Mouse (Mus musculus): ENCODE results near the gene Ahnak. TPM values are rescaled to one million over a fixed set of nuclear protein-coding genes. Genes with fewer than 3 reads are reported as not detected.
"Not testable (repeated sequence)": the region's sequence is repeated elsewhere in the genome, so short reads cannot be mapped to it uniquely, and the experiment has no call there.

Ahnak gene
- polyA plus RNA-seq, 1 experiment from 2014 or later: 4.9 TPM

DNA sequence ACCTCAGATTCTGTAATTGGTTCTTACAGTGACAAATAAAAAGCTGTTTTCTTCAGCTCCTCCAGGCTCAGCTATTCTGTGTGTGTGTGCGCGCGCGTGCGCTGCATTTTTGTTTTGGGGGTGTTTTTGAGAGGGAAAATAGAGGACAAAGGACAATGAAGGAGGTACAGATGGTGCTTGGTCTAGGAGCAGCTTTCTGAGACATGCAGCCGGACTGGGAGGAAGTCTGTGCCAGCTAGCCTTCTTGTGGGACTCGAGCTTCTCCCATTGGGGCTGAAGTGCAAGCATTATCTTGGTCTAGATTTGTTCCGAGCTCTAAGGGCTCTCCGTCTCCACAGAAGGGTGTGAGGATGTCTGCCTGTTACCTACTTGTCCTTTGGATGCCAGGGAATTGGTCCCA is 36.8 kb upstream of the Ahnak start:
- H3K4me1 ChIP-seq (replicated peaks): peaks cover 38% of the 10 kb centered on the region
- 76% methylated on average over 9 of the region's 9 CpGs for WGBS
- H3K27me3 ChIP-seq: no peaks in the 10 kb centered on the region
- peaks cover 73% of the 10 kb centered on the region for H3K36me3 ChIP-seq
- no peaks in the 10 kb centered on the region for H3K9me3 ChIP-seq
- H3K4me3 ChIP-seq (replicated peaks): peak overlapping the region; percentile 77; the same call in 1 of the 2 replicates
- H3K9ac ChIP-seq (replicated peaks): peak overlapping the region; percentile 70
- ATAC-seq: no peak
- peak overlapping the region; percentile 95 for H3K27ac ChIP-seq
- H3K4me2 ChIP-seq (replicated peaks): peak overlapping the region; percentile 89; the same call in 1 of the 2 replicates

DNA sequence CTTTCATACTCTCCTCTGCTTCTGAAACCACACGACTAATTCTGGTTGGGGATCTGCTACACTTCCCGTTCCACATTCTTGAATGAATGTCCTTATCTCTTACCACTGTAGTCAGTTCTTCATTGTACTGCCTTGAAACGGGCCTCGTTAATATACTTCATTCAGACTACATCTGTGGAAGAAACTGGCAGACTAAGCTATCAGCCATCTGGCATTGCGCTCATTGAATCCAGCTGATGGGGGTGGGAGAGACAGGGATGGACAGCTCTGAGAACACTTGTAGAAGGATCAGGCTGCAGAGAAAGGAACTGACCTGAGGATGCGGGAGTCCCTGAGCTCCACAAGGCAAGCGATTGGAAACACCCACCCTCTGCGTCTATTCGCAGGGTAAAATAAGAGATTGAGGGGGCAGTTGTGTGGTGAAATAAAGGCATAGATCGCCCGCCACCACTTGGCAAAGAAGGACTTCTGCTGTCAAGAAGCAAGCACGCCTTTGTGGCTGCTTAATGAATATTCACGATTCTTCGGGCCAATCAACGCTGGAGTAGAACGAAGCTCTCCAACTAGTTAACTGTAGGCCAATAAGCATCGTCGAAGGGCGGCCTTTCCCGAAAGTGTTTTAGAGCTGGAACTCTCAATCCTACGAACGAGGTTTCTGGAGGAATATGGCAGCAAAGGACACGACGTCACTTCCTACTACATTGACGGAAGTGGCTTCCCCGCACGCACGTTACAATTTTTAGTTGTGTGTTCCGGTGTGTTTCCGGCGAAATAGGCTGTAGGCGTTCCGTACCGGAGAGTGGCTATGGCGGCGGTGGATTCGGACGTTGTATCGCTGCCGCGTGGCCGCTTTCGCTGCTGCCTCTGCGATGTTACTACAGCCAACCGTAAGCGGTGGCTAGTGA is 35.7 kb upstream of the Ahnak start, which contains the start of gene Tut1:
TSS of gene Tut1 (plus strand) at position 713 of the 905 bp plus-strand sequence.
- whole genome bisulfite sequencing: 2% methylated on average over 46 of the region's 46 CpGs
- Histone ChIP-seq H3K27me3 (no peaks in the 10 kb centered on the region), H3K9me3 (no peaks in the 10 kb centered on the region), H3K9ac (replicated peaks) (peak within 1 kb of the TSS; percentile 75), H3K27ac (peak within 1 kb of the TSS; percentile 95), H3K36me3 (peaks cover 69% of the 10 kb centered on the region), H3K4me1 (replicated peaks) (peaks cover 38% of the 10 kb centered on the region), H3K4me2 (replicated peaks) (peak within 1 kb of the TSS; percentile 89), H3K4me3 (replicated peaks) (peak within 1 kb of the TSS; percentile 77)
- ATAC-seq: peak; percentile 97

GRCm38 (mm10) chr19:8954171-8954570 is 34.9 kb upstream of the Ahnak start:
- Histone ChIP-seq H3K9me3 (no peaks in the 10 kb centered on the region), H3K4me3 (replicated peaks) (peak overlapping the region; percentile 77), H3K36me3 (peaks cover 67% of the 10 kb centered on the region), H3K9ac (replicated peaks) (peak overlapping the region; percentile 75), H3K4me1 (replicated peaks) (peaks cover 38% of the 10 kb centered on the region), H3K27me3 (no peaks in the 10 kb centered on the region), H3K4me2 (replicated peaks) (peak overlapping the region; percentile 89), H3K27ac (peak overlapping the region; percentile 74)
- ATAC-seq: no peak
- WGBS: 11% methylated on average over 9 of the region's 9 CpGs

DNA sequence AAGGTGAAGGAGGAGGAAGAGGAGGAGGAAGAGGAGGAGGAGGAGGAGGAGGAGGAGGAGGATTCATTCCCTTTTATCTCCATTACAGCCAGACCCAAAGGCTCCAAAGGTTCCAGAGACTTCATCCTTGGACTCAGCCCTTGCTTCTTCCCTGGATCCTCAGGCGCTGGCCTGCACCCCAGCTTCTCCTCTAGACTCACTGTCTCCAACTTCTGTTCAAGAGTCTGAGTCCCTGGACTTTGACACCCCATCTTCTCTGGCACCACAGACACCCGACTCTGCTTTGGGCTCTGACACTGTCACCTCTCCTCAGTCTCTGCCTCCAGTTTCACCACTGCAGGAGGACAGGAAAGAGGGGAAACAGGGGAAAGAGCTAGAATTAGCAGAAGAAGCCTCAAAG is 26.8 kb upstream of the Ahnak start:
- ATAC-seq: no peak
- no peak overlapping the region for H3K27ac ChIP-seq
- H3K4me1 ChIP-seq (replicated peaks): peaks cover 14% of the 10 kb centered on the region
- H3K4me3 ChIP-seq (replicated peaks): no peak overlapping the region
- WGBS: 89% methylated on average over 2 of the region's 2 CpGs
- H3K9ac ChIP-seq (replicated peaks): no peak overlapping the region
- peaks cover 81% of the 10 kb centered on the region for H3K36me3 ChIP-seq
- no peaks in the 10 kb centered on the region for H3K9me3 ChIP-seq
- no peaks in the 10 kb centered on the region for H3K27me3 ChIP-seq
- no peak overlapping the region for H3K4me2 ChIP-seq (replicated peaks)

GRCm38 (mm10) chr19:8965075-8965474 is 24.0 kb upstream of the Ahnak start:
- H3K27ac ChIP-seq: no peak overlapping the region
- no peaks in the 10 kb centered on the region for H3K9me3 ChIP-seq
- peaks cover 27% of the 10 kb centered on the region for H3K4me1 ChIP-seq (replicated peaks)
- 87% methylated on average over 11 of the region's 11 CpGs for WGBS
- no peaks in the 10 kb centered on the region for H3K27me3 ChIP-seq
- H3K4me3 ChIP-seq (replicated peaks): no peak overlapping the region
- H3K36me3 ChIP-seq: peaks cover 71% of the 10 kb centered on the region
- H3K4me2 ChIP-seq (replicated peaks): no peak overlapping the region
- ATAC-seq: no peak
- H3K9ac ChIP-seq (replicated peaks): no peak overlapping the region

- peak overlapping the region; percentile 53; the same call in 1 of the 2 replicates for H3K9ac ChIP-seq (replicated peaks)
- H3K4me3 ChIP-seq (replicated peaks): peak overlapping the region; percentile 83
- 80% methylated on average over 8 of the region's 8 CpGs for WGBS
These were observed 23.3 kb upstream of the Ahnak start for GRCm38 (mm10) chr19:8965771-8966170.

GRCm38 (mm10) chr19:8966198-8966589 is 22.9 kb upstream of the Ahnak start:
- WGBS: 54% methylated on average over 5 of the region's 5 CpGs
- peaks cover 71% of the 10 kb centered on the region for H3K36me3 ChIP-seq
- peak overlapping the region; percentile 83 for H3K4me3 ChIP-seq (replicated peaks)
- peak overlapping the region; percentile 72 for H3K27ac ChIP-seq
- H3K27me3 ChIP-seq: no peaks in the 10 kb centered on the region
- no peaks in the 10 kb centered on the region for H3K9me3 ChIP-seq
- peaks cover 27% of the 10 kb centered on the region for H3K4me1 ChIP-seq (replicated peaks)
- no peak for ATAC-seq
- H3K4me2 ChIP-seq (replicated peaks): peak overlapping the region; percentile 95
- H3K9ac ChIP-seq (replicated peaks): peak overlapping the region; percentile 53

More at GRCm38 (mm10) chr19:8965771-8966170, 23.3 kb upstream of the Ahnak start:
- H3K4me1 ChIP-seq (replicated peaks): peaks cover 27% of the 10 kb centered on the region
- peaks cover 71% of the 10 kb centered on the region for H3K36me3 ChIP-seq
- ATAC-seq: no peak
- no peaks in the 10 kb centered on the region for H3K9me3 ChIP-seq
- peak overlapping the region; percentile 95 for H3K4me2 ChIP-seq (replicated peaks)
- H3K27me3 ChIP-seq: no peaks in the 10 kb centered on the region
- peak overlapping the region; percentile 72; the same call in 1 of the 2 replicates for H3K27ac ChIP-seq

GRCm38 (mm10) chr19:8966590-8967372 is 22.3 kb upstream of the Ahnak start, which contains the start of gene Eef1g:
Gene Eef1g (plus strand): TSS chr19:8967041.
- peak; percentile 99 for ATAC-seq
- H3K9me3 ChIP-seq: no peaks in the 10 kb centered on the region
- H3K4me1 ChIP-seq (replicated peaks): peaks cover 27% of the 10 kb centered on the region
- H3K4me3 ChIP-seq (replicated peaks): peak within 1 kb of the TSS; percentile 83
- H3K9ac ChIP-seq (replicated peaks): peak within 1 kb of the TSS; percentile 94
- WGBS: under 1% methylated on average over 52 of the region's 52 CpGs
- peak within 1 kb of the TSS; percentile 79 for H3K27ac ChIP-seq
- H3K27me3 ChIP-seq: no peaks in the 10 kb centered on the region
- H3K4me2 ChIP-seq (replicated peaks): peak within 1 kb of the TSS; percentile 95
- peaks cover 71% of the 10 kb centered on the region for H3K36me3 ChIP-seq

GRCm38 (mm10) chr19:8967373-8967743 is 21.7 kb upstream of the Ahnak start:
- peak overlapping the region; percentile 94 for H3K9ac ChIP-seq (replicated peaks)
- H3K9me3 ChIP-seq: no peaks in the 10 kb centered on the region
- H3K4me1 ChIP-seq (replicated peaks): peaks cover 27% of the 10 kb centered on the region
- peaks cover 72% of the 10 kb centered on the region for H3K36me3 ChIP-seq
- ATAC-seq: peak; percentile 7
- H3K4me3 ChIP-seq (replicated peaks): peak overlapping the region; percentile 83
- H3K27me3 ChIP-seq: no peaks in the 10 kb centered on the region
- WGBS: 0% methylated on average over 8 of the region's 8 CpGs
- peak overlapping the region; percentile 95 for H3K4me2 ChIP-seq (replicated peaks)
- peak overlapping the region; percentile 79 for H3K27ac ChIP-seq

- peak overlapping the region; percentile 79; the same call in 1 of the 2 replicates for H3K27ac ChIP-seq
- no peak for ATAC-seq
- H3K4me3 ChIP-seq (replicated peaks): peak overlapping the region; percentile 83
- H3K27me3 ChIP-seq: no peaks in the 10 kb centered on the region
- peaks cover 72% of the 10 kb centered on the region for H3K36me3 ChIP-seq
- H3K4me2 ChIP-seq (replicated peaks): peak overlapping the region; percentile 95
- peaks cover 27% of the 10 kb centered on the region for H3K4me1 ChIP-seq (replicated peaks)
- no peaks in the 10 kb centered on the region for H3K9me3 ChIP-seq
- peak overlapping the region; percentile 94 for H3K9ac ChIP-seq (replicated peaks)
- WGBS: 9% methylated on average over 9 of the region's 9 CpGs
These were observed 21.2 kb upstream of the Ahnak start for GRCm38 (mm10) chr19:8967893-8968292.

DNA sequence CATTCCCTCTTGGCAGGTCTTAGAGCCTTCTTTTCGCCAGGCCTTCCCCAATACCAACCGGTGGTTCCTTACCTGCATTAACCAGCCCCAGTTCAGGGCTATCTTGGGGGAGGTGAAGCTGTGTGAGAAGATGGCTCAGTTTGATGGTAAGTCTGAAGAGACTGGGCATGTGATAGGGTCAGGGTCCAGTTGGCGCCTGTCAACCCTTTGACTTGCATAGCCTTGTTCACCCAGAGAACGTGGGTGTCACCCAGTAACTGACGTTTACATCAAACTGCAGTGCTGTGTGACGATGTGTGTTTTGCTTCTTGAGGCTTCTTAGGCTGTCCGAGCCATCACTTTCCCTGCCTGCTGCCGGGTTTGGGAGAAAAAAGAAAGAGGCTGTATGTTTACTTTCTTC is 16.6 kb upstream of the Ahnak start:
- not testable (repeated sequence) for H3K27ac ChIP-seq; H3K4me3 ChIP-seq (replicated peaks); H3K4me2 ChIP-seq (replicated peaks); H3K27me3 ChIP-seq; H3K9me3 ChIP-seq; H3K9ac ChIP-seq (replicated peaks); ATAC-seq
- WGBS: 89% methylated on average over 8 of the region's 8 CpGs
- Histone ChIP-seq H3K4me1 (replicated peaks) (peaks cover 14% of the 10 kb centered on the region), H3K36me3 (peaks cover 85% of the 10 kb centered on the region)
